Mouse (Mus musculus) cerebellum, adult 2 months (tissue): ENCODE data around the gene Rrn3. TPM values are rescaled to one million over a fixed set of nuclear protein-coding genes. Genes with fewer than 3 reads are reported as not detected.

Experiments
- DNase-seq, 2 experiments: peaks; one replicate each; pipeline ENCODE4 v3.0.0; 2021
- H3K27ac ChIP-seq: fragments of 200-500 bp; 2 replicates; pipeline ENCODE4 v1.5.1; 2012; ENCODE audit warnings: low read length, control low read depth, inconsistent platforms; ENCODE audit not compliant: insufficient read depth
- H3K27me3 ChIP-seq: fragments of 200-500 bp; 2 replicates; pipeline ENCODE4 v1.6.1; 2012; ENCODE audit warnings: inconsistent platforms, mild to moderate bottlenecking, low read length, moderate library complexity; ENCODE audit not compliant: control insufficient read depth, insufficient read depth
- H3K4me1 ChIP-seq: fragments of 200-500 bp; 2 replicates; pipeline ENCODE4 v1.6.1; 2011; ENCODE audit warnings: low read length; ENCODE audit not compliant: control insufficient read depth, insufficient read depth
- H3K4me3 ChIP-seq: fragments of 200-500 bp; replicated peaks from 2 replicates; pipeline ENCODE3; 2011; ENCODE audit warnings: mild to moderate bottlenecking, low read depth, low read length, control low read depth; ENCODE audit not compliant: insufficient read depth
- CTCF ChIP-seq: fragments of 200-500 bp; IDR thresholded peaks from 2 replicates; pipeline ENCODE4 v1.5.1; 2011; ENCODE audit warnings: low read depth, mild to moderate bottlenecking, control low read depth, low read length, moderate library complexity, borderline replicate concordance; ENCODE audit not compliant: insufficient read depth
- POLR2A ChIP-seq: fragments of 200-500 bp; IDR thresholded peaks from 2 replicates; pipeline ENCODE4 v1.6.1; 2011; ENCODE audit warnings: low read length, control low read depth, borderline replicate concordance; ENCODE audit not compliant: insufficient read depth
- WGBS: fragments of 180-500 bp; shearing (Covaris S2); methylation state at CpG from one replicate; pipeline ENCODE4 v1.1.7; 2018; 5-methylcytosine and 5-hydroxymethylcytosine counted together
- polyA plus RNA-seq: library from polyadenylated mRNA; depleted of rRNA; stranded (reverse); fragments of >200 nt; gene quantifications from 2 replicates; pipeline ENCODE4 v1.2.3, GENCODE M21; 2012

Gene Rrn3
- polyA plus RNA-seq, 1 experiment: 39.1 TPM

GRCm38 (mm10) chr16:13819806-13820500 is 39.4 kb downstream of the Rrn3 start:
- 20% methylated on average over 12 of the region's 12 CpGs for WGBS
- no peak for DNase-seq
- Histone ChIP-seq H3K27me3 (no peaks in the 10 kb centered on the region), H3K27ac (0 out of 2 replicates have a peak overlapping the region, but pooled peaks have one; percentile 40), H3K4me1 (no peaks in the 10 kb centered on the region; the same call in 1 of the 2 replicates), H3K4me3 (peak overlapping the region; percentile 68)
- no peak for TF ChIP-seq POLR2A
- TF ChIP-seq CTCF: no peak

- H3K4me3 ChIP-seq: no peak overlapping the region
- H3K27me3 ChIP-seq: no peaks in the 10 kb centered on the region
- no peak for DNase-seq
- WGBS: 94% methylated on average over 5 of the region's 5 CpGs
- TF ChIP-seq CTCF (peak; percentile 20; the same call in 1 of the 2 replicates), POLR2A (no peak)
- no peaks in the 10 kb centered on the region; the same call in 1 of the 2 replicates for H3K4me1 ChIP-seq
- no peak overlapping the region for H3K27ac ChIP-seq
These were observed 40.3 kb downstream of the Rrn3 start for GRCm38 (mm10) chr16:13820771-13821170.

GRCm38 (mm10) chr16:13825781-13826490 is 45.4 kb downstream of the Rrn3 start:
- Histone ChIP-seq H3K27ac (no peak overlapping the region), H3K27me3 (no peaks in the 10 kb centered on the region), H3K4me3 (no peak overlapping the region), H3K4me1 (peaks cover 2% of the 10 kb centered on the region; the same call in 1 of the 2 replicates)
- 70% methylated on average over 7 of the region's 7 CpGs for WGBS
- TF ChIP-seq POLR2A (no peak), CTCF (no peak)
- DNase-seq: no peak

- peaks cover 2% of the 10 kb centered on the region; the same call in 1 of the 2 replicates for H3K4me1 ChIP-seq
- TF ChIP-seq POLR2A (no peak), CTCF (no peak)
- no peak overlapping the region for H3K27ac ChIP-seq
- DNase-seq: no peak
- no peaks in the 10 kb centered on the region for H3K27me3 ChIP-seq
- WGBS: 82% methylated on average over 4 of the region's 4 CpGs
- H3K4me3 ChIP-seq: no peak overlapping the region
These were observed 46.0 kb downstream of the Rrn3 start for GRCm38 (mm10) chr16:13826511-13826910.

GRCm38 (mm10) chr16:13830444-13830843 is 49.9 kb downstream of the Rrn3 start:
- Histone ChIP-seq H3K27me3 (no peaks in the 10 kb centered on the region), H3K27ac (no peak overlapping the region), H3K4me1 (peaks cover 2% of the 10 kb centered on the region; the same call in 1 of the 2 replicates), H3K4me3 (no peak overlapping the region)
- WGBS: 90% methylated on average over 10 of the region's 10 CpGs
- no peak for DNase-seq
- TF ChIP-seq CTCF: no peak
- no peak for TF ChIP-seq POLR2A

GRCm38 (mm10) chr16:13831606-13832005 is 51.1 kb downstream of the Rrn3 start:
- TF ChIP-seq CTCF (no peak), POLR2A (no peak)
- Histone ChIP-seq H3K4me1 (no peaks in the 10 kb centered on the region), H3K4me3 (no peak overlapping the region), H3K27me3 (no peaks in the 10 kb centered on the region), H3K27ac (no peak overlapping the region)
- no peak for DNase-seq
- WGBS: 73% methylated on average over 5 of the region's 5 CpGs

GRCm38 (mm10) chr16:13834382-13834781 is 53.9 kb downstream of the Rrn3 start:
- no peak overlapping the region for H3K27ac ChIP-seq
- WGBS: 95% methylated on average over 5 of the region's 5 CpGs
- no peak for DNase-seq
- no peaks in the 10 kb centered on the region for H3K27me3 ChIP-seq
- TF ChIP-seq POLR2A (no peak), CTCF (no peak)
- no peaks in the 10 kb centered on the region for H3K4me1 ChIP-seq
- H3K4me3 ChIP-seq: no peak overlapping the region
